Mouse (Mus musculus): ENCODE measurements around the gene Gabpa.

Gene Gabpa

GRCm38 (mm10) chr16:84853492-84853891, 18.8 kb downstream of the Gabpa start:
- DNase-seq (ENCODE audit: low read depth, low spot score): no peak

GRCm38 (mm10) chr16:84864656-84865055, 29.9 kb downstream of the Gabpa start:
- no peak for DNase-seq (ENCODE audit: low read depth, low spot score)

- DNase-seq (ENCODE audit: low read depth, low spot score): no peak
Observed at GRCm38 (mm10) chr16:84873805-84874204, 39.1 kb downstream of the Gabpa start.

- DNase-seq (ENCODE audit: low read depth, low spot score): no peak
Observed at GRCm38 (mm10) chr16:84875012-84875717, 40.4 kb downstream of the Gabpa start.

GRCm38 (mm10) chr16:84875718-84876035, 41.0 kb downstream of the Gabpa start:
- no peak for DNase-seq (ENCODE audit: low read depth, low spot score)

- no peak for DNase-seq (ENCODE audit: low read depth, low spot score)
Observed at GRCm38 (mm10) chr16:84876082-84876481, 41.4 kb downstream of the Gabpa start.

- peak; percentile 48 for DNase-seq (ENCODE audit: low read depth, low spot score)
Observed at GRCm38 (mm10) chr16:84879146-84879545, 44.4 kb downstream of the Gabpa start.

GRCm38 (mm10) chr16:84881168-84881567, 46.4 kb downstream of the Gabpa start:
- no peak for DNase-seq (ENCODE audit: low read depth, low spot score)

- DNase-seq (ENCODE audit: low read depth, low spot score): no peak
Observed at GRCm38 (mm10) chr16:84881754-84882321, 47.1 kb downstream of the Gabpa start.

- no peak for DNase-seq (ENCODE audit: low read depth, low spot score)
Observed at GRCm38 (mm10) chr16:84884572-84884971, 49.8 kb downstream of the Gabpa start.

GRCm38 (mm10) chr16:84902995-84903394, 68.3 kb downstream of the Gabpa start:
- no peak for DNase-seq (ENCODE audit: low read depth, low spot score)

GRCm38 (mm10) chr16:84911477-84912165, 76.9 kb downstream of the Gabpa start:
- DNase-seq (ENCODE audit: low read depth, low spot score): no peak
